Mouse (Mus musculus) embryonic facial prominence, embryonic 14.5 days (tissue): ENCODE data around the gene Rbm20. TPM values are rescaled to one million over a fixed set of nuclear protein-coding genes. Genes with fewer than 3 reads are reported as not detected.
A peak's percentile ranks its signal among the peaks of the same experiment; 100 is the strongest.

Experiments used
- ATAC-seq: fragments of 200-750 bp; cut with Nextera tagmentation; 2 replicates; pipeline ENCODE4 v1.8.0; 2017; ENCODE audit warnings: low read depth, moderate number of reproducible peaks, moderate TSS enrichment
- DNase-seq: peaks from one replicate; pipeline ENCODE4 v3.0.0-alpha.2; 2015; ENCODE audit warnings: low spot score
- H3K27ac ChIP-seq: fragments of 300-500 bp; sonication (generic); replicated peaks from 2 replicates; pipeline ENCODE4 v1.5.1; 2014; ENCODE audit warnings: low read depth, mild to moderate bottlenecking, low read length, moderate library complexity
- H3K27me3 ChIP-seq: fragments of 300-500 bp; sonication (generic); replicated peaks from 2 replicates; pipeline ENCODE4 v1.6.1; 2014; ENCODE audit warnings: low read length; ENCODE audit not compliant: control insufficient read depth, insufficient read depth
- H3K36me3 ChIP-seq: fragments of 300-500 bp; sonication (generic); 2 replicates; pipeline ENCODE4 v1.6.1; 2014; ENCODE audit warnings: low read length, mixed read lengths; ENCODE audit not compliant: control insufficient read depth, insufficient read depth
- H3K4me1 ChIP-seq: fragments of 300-500 bp; sonication (generic); 2 replicates; pipeline ENCODE4 v1.6.1; 2014; ENCODE audit warnings: antibody characterized with exemption, low read length; ENCODE audit not compliant: control insufficient read depth, insufficient read depth
- H3K4me2 ChIP-seq: fragments of 300-500 bp; sonication (generic); 2 replicates; pipeline ENCODE4 v1.6.1; 2014; ENCODE audit warnings: low read depth, mild to moderate bottlenecking, low read length, moderate library complexity, mixed read lengths
- H3K4me3 ChIP-seq: fragments of 300-500 bp; sonication (generic); 2 replicates; pipeline ENCODE4 v1.5.1; 2014; ENCODE audit warnings: low read depth, mild to moderate bottlenecking, low read length
- H3K9ac ChIP-seq: fragments of 300-500 bp; sonication (generic); 2 replicates; pipeline ENCODE4 v1.6.1; 2014; ENCODE audit warnings: low read depth, mild to moderate bottlenecking, low read length, moderate library complexity, mixed read lengths
- H3K9me3 ChIP-seq: fragments of 300-500 bp; sonication (generic); 2 replicates; pipeline ENCODE4 v1.6.1; 2016; ENCODE audit warnings: low read length; ENCODE audit not compliant: control insufficient read depth
- WGBS: fragments of 180-500 bp; shearing (Covaris S2); extraction: QIAGEN DNeasy Blood & Tissue Kit; methylation state at CpG from one replicate; pipeline ENCODE4 v1.1.7; 2014; 5-methylcytosine and 5-hydroxymethylcytosine counted together
- polyA plus RNA-seq: library from polyadenylated mRNA; unstranded; fragments of >200 nt; fragmentation: Nextera tagmentation; extraction: Ambion mirVana; gene quantifications from 2 replicates; pipeline ENCODE4 v1.2.1, GENCODE M21; 2014

Gene Rbm20
- polyA plus RNA-seq, 1 experiment from 2014 or later = 5.9 TPM

DNA sequence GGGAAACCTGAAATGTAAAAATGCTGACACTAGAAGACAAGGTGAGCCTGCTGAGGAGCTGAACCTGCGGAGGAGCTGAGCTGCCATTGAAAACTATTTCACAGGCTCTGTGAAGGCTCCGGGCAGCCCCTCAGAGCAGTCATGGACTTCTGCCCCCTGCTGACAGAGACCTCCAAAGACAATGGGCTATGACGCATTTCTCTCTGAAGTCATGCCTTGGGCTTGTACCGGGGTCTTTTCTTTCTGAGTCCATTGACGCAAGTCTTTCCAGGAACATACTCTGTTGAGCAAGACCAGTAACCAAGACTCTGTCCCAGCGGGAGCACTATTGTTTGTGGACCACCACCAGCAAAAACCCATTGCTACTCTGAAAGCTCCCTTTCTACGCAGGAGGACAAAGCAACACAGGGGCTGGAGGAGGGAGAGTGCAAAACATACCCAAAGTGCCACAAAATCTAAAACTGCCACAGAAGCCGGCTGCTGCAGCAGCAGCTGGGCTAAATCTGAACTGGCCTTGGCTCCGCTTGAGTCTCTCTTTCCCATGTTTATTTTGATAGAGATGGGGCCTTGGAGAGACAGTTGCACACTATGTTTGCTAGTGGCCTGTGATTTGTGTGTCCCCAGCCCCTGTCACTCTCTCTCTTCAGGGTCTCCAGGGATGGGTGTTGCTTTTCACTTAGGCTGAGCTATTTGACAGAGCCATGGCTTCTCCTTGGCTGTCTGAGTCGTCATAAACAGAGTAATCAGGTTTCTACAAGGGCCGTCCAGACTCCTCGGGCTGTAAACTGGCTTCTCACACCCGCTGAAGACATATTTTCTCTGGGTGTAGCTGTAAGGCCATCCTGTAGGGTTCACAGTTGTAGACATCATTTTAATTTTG lies 144.4 kb downstream of the Rbm20 start:
- no peak overlapping the region for H3K4me2 ChIP-seq
- no peaks in the 10 kb centered on the region for H3K4me1 ChIP-seq
- H3K27ac ChIP-seq = no peak overlapping the region
- no peak for ATAC-seq
- H3K36me3 ChIP-seq = no peaks in the 10 kb centered on the region
- H3K27me3 ChIP-seq = no peaks in the 10 kb centered on the region
- no peak for DNase-seq
- 53% methylated on average over 13 of the region's 13 CpGs for WGBS
- no peaks in the 10 kb centered on the region for H3K9me3 ChIP-seq
- H3K9ac ChIP-seq = no peak overlapping the region
- no peak overlapping the region for H3K4me3 ChIP-seq

GRCm38 (mm10) chr19:53823847-53824246 lies 146.7 kb downstream of the Rbm20 start:
- H3K9me3 ChIP-seq = no peaks in the 10 kb centered on the region
- no peaks in the 10 kb centered on the region for H3K27me3 ChIP-seq
- DNase-seq = no peak
- ATAC-seq = peak; percentile 63; the same call in 1 of the 2 replicates
- H3K4me1 ChIP-seq = no peaks in the 10 kb centered on the region
- 33% methylated on average over 6 of the region's 6 CpGs for WGBS
- no peaks in the 10 kb centered on the region for H3K36me3 ChIP-seq
- H3K4me3 ChIP-seq = no peak overlapping the region
- H3K9ac ChIP-seq = no peak overlapping the region
- H3K27ac ChIP-seq = no peak overlapping the region
- no peak overlapping the region for H3K4me2 ChIP-seq

GRCm38 (mm10) chr19:53824872-53825680 lies 148.0 kb downstream of the Rbm20 start:
- WGBS = 65% methylated on average over 21 of the region's 21 CpGs

GRCm38 (mm10) chr19:53829990-53830389 lies 152.9 kb downstream of the Rbm20 start:
- DNase-seq (no peak), ATAC-seq (no peak)
- 69% methylated on average over 6 of the region's 6 CpGs for WGBS
- H3K27me3 ChIP-seq = no peaks in the 10 kb centered on the region
- H3K9ac ChIP-seq = no peak overlapping the region
- no peak overlapping the region for H3K4me2 ChIP-seq
- H3K27ac ChIP-seq = no peak overlapping the region
- H3K4me3 ChIP-seq = no peak overlapping the region
- peaks cover 11% of the 10 kb centered on the region; the same call in 1 of the 2 replicates for H3K4me1 ChIP-seq
- no peaks in the 10 kb centered on the region for H3K36me3 ChIP-seq
- H3K9me3 ChIP-seq = no peaks in the 10 kb centered on the region

More at GRCm38 (mm10) chr19:53824872-53825680, 148.0 kb downstream of the Rbm20 start:
- Histone ChIP-seq H3K4me1 (no peaks in the 10 kb centered on the region), H3K4me3 (peak overlapping the region; percentile 26), H3K9ac (no peak overlapping the region), H3K4me2 (peak overlapping the region; percentile 44), H3K27ac (no peak overlapping the region), H3K9me3 (no peaks in the 10 kb centered on the region), H3K36me3 (no peaks in the 10 kb centered on the region), H3K27me3 (no peaks in the 10 kb centered on the region)
- DNase-seq (peak; percentile 15), ATAC-seq (peak; percentile 58; the same call in 1 of the 2 replicates)

- Histone ChIP-seq H3K36me3 (no peaks in the 10 kb centered on the region), H3K9ac (no peak overlapping the region), H3K27ac (no peak overlapping the region), H3K27me3 (no peaks in the 10 kb centered on the region), H3K4me3 (no peak overlapping the region), H3K4me1 (peaks cover 11% of the 10 kb centered on the region; the same call in 1 of the 2 replicates), H3K4me2 (no peak overlapping the region), H3K9me3 (no peaks in the 10 kb centered on the region)
- peak; percentile 33 for DNase-seq
- peak; percentile 83 for ATAC-seq
- 14% methylated on average over 8 of the region's 8 CpGs for WGBS
These were observed 153.5 kb downstream of the Rbm20 start for GRCm38 (mm10) chr19:53830407-53831163.

DNA sequence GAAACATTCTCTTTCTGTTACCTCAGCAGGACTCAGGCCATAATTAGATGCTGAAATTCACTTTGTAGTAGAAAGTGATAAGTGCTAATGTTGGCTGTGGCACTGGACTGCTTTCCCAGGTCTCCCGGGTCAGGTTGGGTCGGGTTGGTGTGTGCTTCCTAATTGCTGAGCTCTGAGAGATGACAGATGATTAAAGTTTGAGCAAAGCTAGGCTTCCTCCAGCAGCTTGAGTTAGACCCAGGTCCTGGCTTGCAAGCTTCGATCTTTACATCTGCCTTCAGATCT lies 154.0 kb downstream of the Rbm20 start:
- Histone ChIP-seq H3K4me1 (peaks cover 11% of the 10 kb centered on the region; the same call in 1 of the 2 replicates), H3K4me2 (no peak overlapping the region), H3K36me3 (no peaks in the 10 kb centered on the region), H3K9ac (no peak overlapping the region), H3K9me3 (no peaks in the 10 kb centered on the region), H3K27ac (no peak overlapping the region), H3K4me3 (no peak overlapping the region), H3K27me3 (no peaks in the 10 kb centered on the region)
- DNase-seq = no peak
- peak; percentile 32; the same call in 1 of the 2 replicates for ATAC-seq
- WGBS = 32% methylated on average over 3 of the region's 3 CpGs

DNA sequence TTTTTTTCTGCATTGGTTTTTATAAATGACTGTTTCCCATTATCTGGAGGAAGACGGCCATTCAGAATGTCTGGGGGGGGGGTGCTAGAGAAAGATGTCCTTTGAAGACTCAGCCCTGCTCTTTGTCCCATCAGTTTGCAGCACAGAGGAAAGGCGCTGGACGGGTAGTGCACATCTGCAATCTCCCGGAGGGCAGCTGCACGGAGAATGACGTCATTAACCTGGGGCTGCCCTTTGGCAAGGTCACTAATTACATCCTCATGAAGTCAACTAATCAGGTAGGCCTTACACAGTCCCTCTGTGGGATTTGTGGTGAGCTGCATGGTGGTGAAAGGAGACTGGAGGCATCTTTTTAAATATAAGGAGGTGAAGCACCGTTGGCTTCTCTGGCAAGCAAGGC lies 155.4 kb downstream of the Rbm20 start:
- H3K4me1 ChIP-seq = peaks cover 18% of the 10 kb centered on the region; the same call in 1 of the 2 replicates
- H3K9ac ChIP-seq = no peak overlapping the region
- no peak overlapping the region for H3K27ac ChIP-seq
- DNase-seq = no peak
- no peaks in the 10 kb centered on the region for H3K9me3 ChIP-seq
- 14% methylated on average over 7 of the region's 7 CpGs for WGBS
- no peak overlapping the region for H3K4me3 ChIP-seq
- H3K36me3 ChIP-seq = no peaks in the 10 kb centered on the region
- H3K27me3 ChIP-seq = no peaks in the 10 kb centered on the region
- H3K4me2 ChIP-seq = no peak overlapping the region
- ATAC-seq = no peak

- Histone ChIP-seq H3K4me2 (no peak overlapping the region), H3K27ac (no peak overlapping the region), H3K27me3 (no peaks in the 10 kb centered on the region), H3K36me3 (no peaks in the 10 kb centered on the region), H3K9ac (no peak overlapping the region), H3K4me3 (no peak overlapping the region), H3K4me1 (peaks cover 20% of the 10 kb centered on the region), H3K9me3 (no peaks in the 10 kb centered on the region)
- ATAC-seq (no peak), DNase-seq (no peak)
- WGBS = 59% methylated on average over 8 of the region's 8 CpGs
These were observed 156.8 kb downstream of the Rbm20 start for GRCm38 (mm10) chr19:53833745-53834369.
